Mouse (Mus musculus) right cerebral cortex, postnatal 10 days (tissue): ENCODE data around the gene Ror1.

ENCODE experiments used
- DNase-seq, 2 experiments: peaks; one replicate each; pipeline ENCODE4 v3.0.0; 2021; ENCODE audit warnings: low spot score in 2 of 2

Gene Ror1

DNA sequence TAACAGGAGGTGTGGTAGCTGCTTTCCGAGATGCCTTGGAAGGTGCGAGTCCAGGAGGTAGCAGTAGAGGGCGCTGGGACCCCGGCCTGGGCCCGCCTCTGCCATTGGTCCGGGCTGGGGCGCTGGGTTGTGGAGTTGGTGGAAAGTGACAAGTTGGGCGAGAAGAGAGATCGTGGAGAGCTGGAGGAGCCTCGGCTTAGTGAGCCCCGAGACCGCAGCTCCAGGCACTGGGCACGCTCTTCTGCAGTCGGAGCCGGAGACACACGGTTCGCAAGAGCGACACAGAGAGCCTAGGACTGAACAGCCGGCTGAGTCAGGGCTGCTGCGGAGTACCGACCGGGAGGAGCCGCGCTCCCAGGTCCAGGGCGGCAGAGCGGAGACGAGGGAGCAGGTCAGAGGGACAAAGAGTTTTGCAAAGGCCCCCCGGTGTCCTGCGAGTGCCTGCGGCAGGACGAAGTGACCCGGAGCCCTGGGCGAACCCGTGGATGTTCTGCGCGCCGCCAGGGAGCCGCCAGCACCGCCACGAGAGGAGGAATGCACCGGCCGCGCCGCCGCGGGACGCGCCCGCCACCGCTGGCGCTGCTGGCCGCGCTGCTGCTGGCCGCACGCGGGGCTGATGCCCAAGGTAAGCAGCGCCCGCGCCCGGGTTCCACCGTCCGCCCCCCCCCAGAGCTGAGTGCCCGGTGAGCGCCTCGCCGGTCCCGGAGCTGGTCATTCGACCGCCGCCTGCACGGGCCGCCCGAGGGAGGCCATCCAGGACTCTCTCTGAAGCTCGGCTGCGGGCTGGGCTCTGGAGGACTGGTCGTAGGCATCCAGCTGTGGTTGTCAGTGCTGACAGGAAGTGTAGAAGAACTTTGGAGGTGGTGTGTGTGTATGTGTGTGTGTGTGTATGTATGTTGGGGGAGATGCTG lies at the start of gene Ror1:
Ror1 (plus strand) TSS at position 107 of the 911 bp plus-strand sequence.
- peak; percentile 88 to 91 for DNase-seq

DNA sequence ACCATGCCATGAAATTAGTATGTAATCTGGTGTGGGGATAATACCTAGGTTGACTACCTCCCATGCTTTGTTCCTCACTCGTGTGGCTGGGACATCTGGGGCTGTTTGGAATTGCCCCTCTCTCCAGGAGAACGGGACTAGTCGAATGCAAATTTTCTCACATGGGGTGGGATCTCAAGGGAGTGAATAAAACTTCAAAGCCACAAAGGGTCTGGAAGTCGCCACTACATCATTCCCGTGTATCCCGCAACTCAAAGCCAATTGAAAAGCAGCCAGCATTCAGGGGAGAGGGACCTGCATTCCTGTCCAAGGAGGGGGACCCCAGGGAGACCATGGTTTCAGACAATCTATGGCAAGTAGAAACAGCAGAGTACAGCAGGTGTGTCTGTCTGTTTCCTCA lies 48.5 kb upstream of the Ror1 start:
- DNase-seq, result no peak

DNA sequence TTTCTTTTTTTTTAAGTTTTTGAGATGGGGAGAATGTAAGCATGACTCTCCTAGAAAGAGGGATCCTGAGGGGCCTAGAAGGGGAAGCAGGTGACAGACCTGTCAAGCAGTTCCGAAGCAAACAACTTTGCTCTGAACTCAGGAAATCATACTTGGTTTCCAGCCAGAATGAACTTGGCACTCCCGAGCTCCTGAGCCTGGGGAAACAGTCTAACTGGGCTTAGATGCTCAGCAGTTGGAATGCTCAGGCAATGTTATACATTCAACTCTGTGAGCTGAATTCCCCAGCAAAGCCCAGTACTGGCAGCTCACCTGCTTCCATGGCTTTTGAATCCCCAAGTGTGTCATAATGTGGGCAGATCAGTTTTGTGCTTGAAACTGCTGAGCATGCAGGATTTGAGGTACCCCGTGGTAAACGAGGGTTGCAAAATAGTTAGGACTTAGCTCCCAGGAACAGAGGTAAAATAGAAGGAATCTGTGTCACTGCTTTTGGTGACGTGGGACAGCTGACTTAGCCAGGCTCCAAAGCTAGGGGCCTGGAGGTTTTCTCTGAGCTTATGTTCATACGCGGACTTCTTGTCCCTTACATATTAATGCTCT lies 47.1 kb upstream of the Ror1 start:
- DNase-seq, result no peak

DNA sequence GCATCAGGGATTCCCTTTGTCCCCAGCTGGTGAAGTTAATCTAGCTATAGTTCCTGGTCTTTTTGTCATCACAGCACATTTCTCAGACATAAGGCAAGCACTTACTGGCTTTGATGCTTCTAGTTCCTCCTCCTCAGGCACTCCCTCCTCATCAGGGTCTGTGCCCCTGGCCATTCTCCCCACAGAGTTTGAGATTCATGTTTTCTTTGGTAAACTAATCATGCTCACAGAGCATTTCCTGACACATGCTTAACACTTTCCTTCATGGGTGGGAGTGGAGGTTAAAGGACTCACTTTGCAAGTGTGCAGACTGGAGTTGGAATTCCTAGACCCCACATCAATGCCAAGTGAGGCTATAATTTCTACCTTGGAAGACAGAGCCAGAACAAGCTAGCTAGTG lies 43.8 kb upstream of the Ror1 start:
- DNase-seq, result no peak

GRCm38 (mm10) chr4:100052258-100052657 lies 43.3 kb upstream of the Ror1 start:
- no peak for DNase-seq

GRCm38 (mm10) chr4:100056046-100056445 lies 39.5 kb upstream of the Ror1 start:
- DNase-seq, result no peak

DNA sequence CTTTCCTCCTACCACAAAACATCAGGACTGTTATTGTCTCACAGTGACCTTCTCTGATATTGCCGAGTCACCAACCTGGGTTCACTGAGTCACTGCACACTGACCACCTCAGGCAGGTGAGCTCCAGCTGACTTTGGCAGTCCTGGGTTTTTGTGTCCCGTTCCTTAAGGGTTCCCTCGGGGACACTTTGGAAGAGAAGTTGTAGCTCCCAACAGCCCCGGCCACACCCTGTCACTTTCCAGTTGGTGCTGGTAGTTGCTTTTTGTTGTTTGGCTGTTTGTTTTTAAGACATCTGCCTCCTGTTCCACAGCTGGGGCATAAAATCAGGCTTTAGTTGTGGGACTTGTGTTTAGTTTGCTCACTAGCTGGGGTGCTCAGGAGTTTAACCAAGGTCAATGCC lies 39.1 kb upstream of the Ror1 start:
- DNase-seq, result no peak

DNA sequence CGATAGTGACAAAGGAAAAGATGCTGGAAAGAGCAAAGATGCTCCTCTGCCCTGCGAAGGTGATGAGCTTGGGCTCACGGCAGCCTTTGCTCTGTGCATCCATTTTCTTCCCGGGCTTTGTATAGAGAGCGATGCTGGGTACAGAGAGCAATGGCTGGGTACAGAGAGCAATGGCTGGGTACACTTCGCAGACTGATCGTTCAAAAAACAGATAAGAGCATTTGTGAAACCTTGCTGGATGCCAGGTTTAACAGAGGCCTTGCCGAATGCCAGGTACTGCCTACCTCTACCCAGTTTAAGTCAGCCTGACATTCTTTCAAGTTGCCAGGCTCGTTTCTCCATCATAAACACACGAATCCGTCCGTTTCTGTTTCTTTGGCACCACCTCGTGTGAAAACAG lies 38.2 kb upstream of the Ror1 start:
- DNase-seq, result no peak

DNA sequence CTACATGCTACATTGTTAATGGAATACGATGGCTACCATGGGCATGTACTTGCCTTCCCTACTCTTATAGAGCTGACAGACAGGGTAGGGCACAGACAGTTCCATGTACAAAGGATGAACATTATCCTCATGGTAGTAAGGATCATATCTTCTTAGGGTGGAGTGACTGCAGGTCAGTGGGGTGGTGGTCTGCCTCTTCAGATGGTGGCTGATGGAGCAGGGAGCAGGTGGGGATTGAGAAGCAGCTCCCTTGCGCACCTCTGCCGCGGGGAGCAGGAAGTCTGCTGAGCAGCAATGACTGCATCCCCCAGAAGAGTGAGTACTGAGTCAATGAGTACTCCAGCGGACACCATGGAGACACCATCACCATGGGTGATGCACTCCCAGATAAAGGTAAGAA lies 37.0 kb upstream of the Ror1 start:
- no peak for DNase-seq

GRCm38 (mm10) chr4:100059811-100060210 lies 35.8 kb upstream of the Ror1 start:
- no peak for DNase-seq

- no peak for DNase-seq
These were observed 34.1 kb upstream of the Ror1 start for GRCm38 (mm10) chr4:100061396-100062066.

- DNase-seq, result no peak
These were observed 29.9 kb upstream of the Ror1 start for GRCm38 (mm10) chr4:100065686-100066085.

DNA sequence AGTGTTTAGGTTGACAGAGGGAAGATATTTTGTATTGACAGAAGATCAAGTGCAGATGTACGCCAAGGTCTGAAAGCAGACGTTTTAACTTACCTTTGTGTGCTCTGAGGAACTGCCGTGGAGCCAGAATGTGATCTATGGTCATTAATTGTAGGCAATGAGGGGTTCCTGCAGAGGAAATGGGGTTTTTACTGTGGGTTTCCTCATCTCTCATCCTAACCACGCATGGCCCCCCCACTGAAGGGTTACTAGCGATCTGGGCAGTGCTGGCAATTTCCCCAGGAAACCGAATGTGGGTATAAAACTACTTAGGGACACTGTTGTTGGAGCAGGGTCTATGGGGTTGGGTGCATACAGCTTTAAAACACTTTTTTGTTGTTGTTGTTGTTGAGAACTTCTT lies 25.5 kb upstream of the Ror1 start:
- no peak for DNase-seq

GRCm38 (mm10) chr4:100096596-100097181 lies 1.1 kb downstream of the Ror1 start:
- peak in 1 of 2 experiments; percentile 43 for DNase-seq

DNA sequence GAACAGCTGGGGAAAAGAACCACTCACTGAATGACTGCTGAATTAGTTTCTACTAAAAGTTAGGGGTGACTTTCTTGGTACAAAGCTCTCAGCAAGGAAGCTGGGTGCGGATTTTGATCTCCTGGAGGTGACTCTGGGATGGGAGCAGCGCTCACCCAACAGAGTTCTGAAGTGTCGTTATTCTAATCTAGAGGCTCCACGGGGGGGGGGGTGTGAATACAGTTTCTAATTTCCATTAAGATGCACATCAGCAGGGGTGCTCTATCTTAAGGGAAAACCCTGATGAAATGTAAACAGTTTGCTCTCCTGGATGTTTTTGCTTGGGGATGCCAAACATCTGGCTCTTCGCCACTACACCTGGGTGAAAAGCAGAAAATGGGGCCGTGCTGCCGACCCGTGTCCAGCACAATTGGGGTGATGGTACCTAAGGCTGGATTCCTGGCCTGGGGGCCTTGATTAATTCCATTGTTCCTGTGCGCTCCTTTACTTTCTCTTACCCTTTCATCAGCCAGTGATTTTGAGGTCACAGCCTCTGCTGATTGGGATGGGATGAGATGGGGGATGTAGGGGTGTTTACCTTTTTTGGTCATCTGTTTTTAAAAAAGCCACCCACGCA lies 1.9 kb downstream of the Ror1 start:
- no peak for DNase-seq

DNA sequence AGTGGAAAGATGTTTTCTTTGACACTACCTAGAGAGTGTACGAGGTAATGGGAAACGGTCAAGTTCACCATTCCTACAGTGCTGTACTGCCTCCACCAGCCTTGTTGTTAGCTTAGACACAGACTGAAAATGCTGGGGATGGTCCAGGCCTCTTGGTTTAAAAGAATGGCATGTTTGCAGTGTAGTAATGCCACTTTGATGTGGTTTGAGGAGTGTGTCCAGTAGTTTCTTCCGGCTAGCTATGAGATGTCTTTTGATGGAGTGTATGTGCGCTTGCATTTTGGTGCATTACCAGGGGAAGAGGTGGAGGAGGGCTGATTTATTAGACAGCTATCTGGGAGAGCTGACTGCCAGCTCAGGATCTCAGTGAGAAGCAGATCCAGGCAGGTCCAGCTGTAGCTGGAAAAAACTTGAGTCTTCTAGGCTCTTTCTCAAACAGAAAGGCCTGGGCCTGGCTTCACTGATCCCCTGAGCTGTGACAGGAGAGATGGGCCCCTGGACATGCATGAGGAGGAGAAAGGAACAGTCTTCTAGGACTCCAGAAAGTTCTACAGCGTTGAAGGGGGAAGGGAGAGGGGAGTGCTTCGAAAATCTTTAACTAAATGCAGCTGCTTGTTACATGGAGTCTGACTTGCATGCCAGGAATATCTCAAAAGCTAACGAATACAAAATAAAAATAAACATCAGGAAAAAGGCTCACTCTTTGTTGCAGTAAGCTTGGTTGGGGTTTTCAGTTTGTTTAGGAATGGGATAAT lies 5.7 kb downstream of the Ror1 start:
- no peak for DNase-seq

- no peak for DNase-seq
These were observed 6.3 kb downstream of the Ror1 start for GRCm38 (mm10) chr4:100101844-100102243.

DNA sequence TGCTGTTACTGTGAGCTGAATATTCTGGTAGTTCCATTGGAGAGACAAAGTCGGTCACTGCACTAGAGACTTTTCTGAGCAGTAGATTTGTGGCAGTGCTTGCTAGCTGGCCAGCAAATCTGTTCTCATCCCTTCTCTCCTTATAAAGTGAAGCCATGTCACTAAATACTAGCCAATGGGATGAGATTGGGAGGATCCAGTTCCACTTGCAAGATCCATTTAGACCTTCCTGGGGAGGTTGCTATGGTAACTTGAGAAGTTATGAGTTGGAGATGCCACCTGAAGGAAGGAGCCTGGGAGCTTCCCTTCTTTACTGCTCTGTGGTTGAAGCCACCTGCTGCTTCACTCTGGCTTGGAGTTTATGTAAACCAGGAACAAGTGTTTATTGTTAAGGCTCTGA lies 8.7 kb downstream of the Ror1 start:
- DNase-seq, result no peak

DNA sequence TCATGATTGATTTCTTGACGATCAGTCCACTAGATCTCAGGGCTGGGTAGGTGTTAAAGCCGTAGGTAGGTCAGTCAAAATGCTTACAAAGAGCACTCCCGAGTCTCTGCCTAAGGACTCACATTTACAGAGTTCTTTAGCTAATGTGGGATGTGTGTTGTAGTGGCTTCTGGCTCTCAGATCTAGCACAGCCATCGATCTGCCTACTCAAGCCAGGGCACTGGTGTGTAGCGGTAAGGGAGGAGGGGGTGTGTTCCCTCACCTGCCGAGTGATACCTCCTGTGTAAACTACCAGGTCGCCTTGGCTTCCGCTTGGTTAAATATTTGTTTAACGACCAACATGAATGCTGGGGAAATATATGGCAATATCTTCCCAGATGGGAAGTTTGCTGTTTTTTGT lies 12.0 kb downstream of the Ror1 start:
- DNase-seq, result no peak

DNA sequence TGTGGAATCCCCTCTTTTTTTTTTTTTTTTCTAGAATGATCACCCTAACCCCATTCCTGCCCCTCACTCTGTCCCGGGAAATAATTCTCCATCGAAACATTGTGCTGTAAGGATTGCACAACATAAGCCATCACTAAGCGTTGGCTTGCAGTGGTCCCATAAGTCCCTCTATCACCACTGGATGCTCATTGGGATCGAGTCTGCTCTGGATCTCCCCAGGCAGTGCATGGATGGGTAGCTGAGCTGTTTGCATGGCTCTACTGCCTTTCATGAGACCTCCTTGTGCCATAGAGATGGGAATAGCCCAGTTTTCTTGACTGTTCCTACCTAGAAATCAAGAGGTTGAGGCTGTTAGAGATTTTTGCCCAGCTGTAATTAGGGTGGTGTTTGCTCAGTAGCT lies 13.0 kb downstream of the Ror1 start:
- DNase-seq, result no peak

DNA sequence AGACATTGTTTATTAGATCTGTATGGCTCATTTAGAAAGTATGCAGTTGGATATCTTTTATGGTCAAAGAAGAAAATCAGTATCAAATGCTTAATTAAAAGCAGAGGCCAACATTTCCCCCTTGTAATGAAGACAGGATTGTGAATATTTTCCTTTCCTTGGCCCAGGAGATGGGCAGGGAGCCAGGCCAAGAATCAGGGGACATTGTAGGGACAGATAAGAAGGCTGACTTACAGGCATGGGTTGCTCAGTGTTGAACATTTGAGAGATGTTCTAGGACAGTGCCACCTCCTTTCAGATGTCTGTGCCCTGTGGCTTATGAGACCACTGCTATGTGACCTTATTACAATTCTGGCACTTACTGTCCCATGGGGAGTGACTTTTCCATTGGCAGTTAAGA lies 18.6 kb downstream of the Ror1 start:
- DNase-seq, result no peak
